Mouse (Mus musculus): ENCODE measurements around the gene Gm4846. TPM values are rescaled to one million over a fixed set of nuclear protein-coding genes. Genes with fewer than 3 reads are reported as not detected.
"Not testable (repeated sequence)": the region's sequence is repeated elsewhere in the genome, so short reads cannot be mapped to it uniquely, and the experiment has no call there.

The Gm4846 gene
- polyA plus RNA-seq (2015; fragmentation: Nextera tagmentation; extraction: Ambion mirVana) = not detected in 2 replicates

DNA sequence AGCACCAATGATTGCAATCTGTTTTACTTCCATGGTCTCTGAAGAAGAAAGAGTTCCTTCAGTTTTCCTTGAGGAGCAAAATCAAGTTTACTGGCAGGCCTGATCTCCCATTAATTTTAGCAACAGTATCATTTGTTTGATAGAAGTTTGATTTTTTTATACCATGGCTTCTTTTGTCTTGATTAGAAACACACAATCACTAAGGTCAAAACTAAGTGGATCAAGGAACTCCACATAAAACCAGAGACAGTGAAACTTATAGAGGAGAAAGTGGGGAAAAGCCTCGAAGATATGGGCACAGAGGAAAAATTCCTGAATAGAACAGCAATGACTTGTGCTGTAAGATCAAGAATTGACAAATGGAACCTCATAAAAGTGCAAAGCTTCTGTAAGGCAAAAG lies at the start of gene Gm4846:
TSS of gene Gm4846 (minus strand) at position 101 of the 400 bp plus-strand sequence.
- WGBS = 79% methylated on average over 1 of the region's 1 CpGs

DNA sequence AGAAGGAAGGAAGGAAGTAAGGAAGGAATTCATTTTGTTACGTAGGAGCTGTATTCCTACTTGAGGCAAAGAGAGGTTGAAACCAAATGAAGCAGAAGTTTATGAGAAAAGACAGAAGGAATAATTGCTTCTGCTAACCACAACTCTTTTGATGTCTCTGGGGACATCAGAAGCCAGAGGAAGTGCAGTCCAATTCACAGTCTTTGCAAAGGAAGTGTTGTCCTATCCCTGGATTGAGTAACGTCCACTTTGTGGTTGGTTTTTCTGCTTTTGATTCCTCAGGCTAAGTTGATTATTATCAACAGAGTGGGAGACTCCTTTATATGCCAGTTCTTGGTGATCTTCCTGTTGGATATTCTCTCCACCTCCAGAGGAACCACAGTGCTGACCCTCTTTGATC lies 34.1 kb upstream of the Gm4846 start:
- H3K27me3 ChIP-seq (ENCODE audit: control insufficient read depth, insufficient read depth, low read depth, low read length); H3K4me1 ChIP-seq (ENCODE audit: control insufficient read depth, insufficient read depth, low read length); H3K27ac ChIP-seq (ENCODE audit: low read length); H3K9ac ChIP-seq (ENCODE audit: low read depth, low read length); H3K4me3 ChIP-seq (ENCODE audit: low read depth, low read length); ATAC-seq; H3K9me3 ChIP-seq (replicated peaks; ENCODE audit: control insufficient read depth, low read length, poor library complexity, severe bottlenecking); H3K4me2 ChIP-seq (ENCODE audit: low read length); H3K36me3 ChIP-seq (ENCODE audit: control insufficient read depth, insufficient read depth, low read length): not testable (repeated sequence)
- WGBS = 89% methylated on average over 2 of the region's 2 CpGs

More for the DNA sequence above, at the start of gene Gm4846:
- H3K36me3 ChIP-seq (ENCODE audit: control insufficient read depth, insufficient read depth, low read length); H3K9ac ChIP-seq (ENCODE audit: low read depth, low read length); H3K9me3 ChIP-seq (replicated peaks; ENCODE audit: control insufficient read depth, low read length, poor library complexity, severe bottlenecking); H3K27ac ChIP-seq (ENCODE audit: low read length); H3K4me2 ChIP-seq (ENCODE audit: low read length); ATAC-seq; H3K27me3 ChIP-seq (ENCODE audit: control insufficient read depth, insufficient read depth, low read depth, low read length); H3K4me1 ChIP-seq (ENCODE audit: control insufficient read depth, insufficient read depth, low read length); H3K4me3 ChIP-seq (ENCODE audit: low read depth, low read length): not testable (repeated sequence)

DNA sequence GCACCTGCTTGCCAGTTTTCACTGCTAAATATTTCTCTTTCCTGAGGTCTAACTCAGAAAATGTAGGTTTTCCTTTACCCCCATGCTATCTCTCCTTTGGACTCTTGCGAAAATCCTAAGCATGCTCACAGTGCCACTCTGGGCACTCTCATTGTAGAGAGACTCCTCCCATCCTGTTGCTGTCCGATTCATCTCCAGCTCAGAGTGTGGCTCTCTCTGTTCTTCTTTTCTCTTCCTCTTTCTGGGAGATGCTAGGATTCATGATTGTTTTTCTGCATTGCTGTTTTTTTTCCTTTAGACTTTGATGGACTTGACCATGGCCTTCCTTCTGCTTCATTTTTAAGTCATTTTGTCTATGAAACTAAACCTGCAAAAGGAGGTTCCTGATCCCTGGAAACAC lies 27.3 kb upstream of the Gm4846 start:
- not testable (repeated sequence) for H3K4me2 ChIP-seq (ENCODE audit: low read length); ATAC-seq; H3K36me3 ChIP-seq (ENCODE audit: control insufficient read depth, insufficient read depth, low read length); H3K9me3 ChIP-seq (replicated peaks; ENCODE audit: control insufficient read depth, low read length, poor library complexity, severe bottlenecking); H3K4me1 ChIP-seq (ENCODE audit: control insufficient read depth, insufficient read depth, low read length); H3K27me3 ChIP-seq (ENCODE audit: control insufficient read depth, insufficient read depth, low read depth, low read length); H3K9ac ChIP-seq (ENCODE audit: low read depth, low read length); H3K27ac ChIP-seq (ENCODE audit: low read length); H3K4me3 ChIP-seq (ENCODE audit: low read depth, low read length)
- 88% methylated on average over 2 of the region's 2 CpGs for WGBS

DNA sequence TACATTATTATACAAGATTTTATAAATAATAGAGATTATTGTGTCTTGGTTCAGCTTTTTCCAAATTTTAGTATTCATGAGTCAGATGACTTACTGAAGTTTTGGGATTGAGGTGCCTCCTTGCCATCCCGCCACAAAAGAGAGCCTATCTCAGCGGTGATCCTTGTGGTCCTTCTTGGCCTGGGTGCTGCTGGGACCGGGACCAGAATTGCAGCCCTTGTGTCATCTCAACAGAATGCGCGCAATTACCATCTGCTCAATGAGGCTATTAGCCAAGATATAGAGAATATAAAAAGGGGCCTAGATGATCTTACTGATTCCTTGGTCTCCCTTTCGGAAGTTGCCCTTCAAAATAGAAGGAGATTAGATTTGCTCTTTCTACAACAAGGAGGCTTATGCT lies 22.2 kb upstream of the Gm4846 start:
- not testable (repeated sequence) for H3K36me3 ChIP-seq (ENCODE audit: control insufficient read depth, insufficient read depth, low read length); H3K4me2 ChIP-seq (ENCODE audit: low read length); ATAC-seq; H3K9ac ChIP-seq (ENCODE audit: low read depth, low read length); H3K27me3 ChIP-seq (ENCODE audit: control insufficient read depth, insufficient read depth, low read depth, low read length); H3K9me3 ChIP-seq (replicated peaks; ENCODE audit: control insufficient read depth, low read length, poor library complexity, severe bottlenecking); H3K4me3 ChIP-seq (ENCODE audit: low read depth, low read length); H3K4me1 ChIP-seq (ENCODE audit: control insufficient read depth, insufficient read depth, low read length); H3K27ac ChIP-seq (ENCODE audit: low read length)
- 96% methylated on average over 6 of the region's 6 CpGs for WGBS

DNA sequence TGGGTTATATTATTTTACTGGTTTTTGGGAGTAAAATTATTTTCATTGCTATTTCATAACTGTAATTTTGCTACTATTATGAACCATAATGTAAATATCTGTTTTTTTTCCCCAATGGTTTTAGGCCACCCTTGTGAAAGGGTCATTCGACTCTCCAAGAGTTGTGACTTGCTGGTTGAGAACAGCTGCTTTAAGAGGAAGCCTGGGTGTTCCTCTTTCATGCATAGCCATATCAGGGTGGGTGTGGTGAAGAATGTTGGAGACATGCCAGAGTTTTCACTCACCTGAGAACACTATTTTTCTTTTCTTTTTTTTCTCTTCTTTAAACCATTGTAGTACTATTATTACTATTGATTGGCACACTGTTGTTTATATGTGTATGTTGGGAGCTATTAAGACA lies 19.2 kb upstream of the Gm4846 start:
- no peak overlapping the region for H3K4me3 ChIP-seq (ENCODE audit: low read depth, low read length)
- H3K9me3 ChIP-seq (replicated peaks; ENCODE audit: control insufficient read depth, low read length, poor library complexity, severe bottlenecking) = no peaks in the 10 kb centered on the region
- no peak overlapping the region for H3K4me2 ChIP-seq (ENCODE audit: low read length)
- H3K27me3 ChIP-seq (ENCODE audit: control insufficient read depth, insufficient read depth, low read depth, low read length) = no peaks in the 10 kb centered on the region
- ATAC-seq = no peak
- no peak overlapping the region for H3K9ac ChIP-seq (ENCODE audit: low read depth, low read length)
- H3K27ac ChIP-seq (ENCODE audit: low read length) = no peak overlapping the region
- 91% methylated on average over 1 of the region's 1 CpGs for WGBS
- H3K36me3 ChIP-seq (ENCODE audit: control insufficient read depth, insufficient read depth, low read length) = no peaks in the 10 kb centered on the region
- no peaks in the 10 kb centered on the region for H3K4me1 ChIP-seq (ENCODE audit: control insufficient read depth, insufficient read depth, low read length)

DNA sequence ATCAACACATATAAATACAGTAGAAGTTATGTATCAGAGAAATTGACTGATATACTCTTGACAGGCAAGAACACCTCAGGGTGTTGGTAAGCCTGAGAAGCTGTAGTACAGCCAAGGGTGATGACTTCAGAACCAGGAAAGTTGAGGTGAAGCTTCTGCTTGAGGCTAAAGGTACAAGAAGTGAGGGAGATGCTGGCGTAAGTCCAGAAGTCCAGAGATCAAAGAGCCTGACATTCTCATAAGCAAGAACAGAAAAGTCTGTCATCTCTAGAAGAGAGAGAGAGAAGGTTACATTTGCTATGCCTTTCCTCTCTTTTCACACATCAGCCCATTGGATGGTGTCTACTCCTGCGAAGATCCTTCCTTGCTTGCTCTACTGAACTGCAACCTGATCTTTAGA lies 6.8 kb upstream of the Gm4846 start:
- not testable (repeated sequence) for H3K9ac ChIP-seq (ENCODE audit: low read depth, low read length); H3K9me3 ChIP-seq (replicated peaks; ENCODE audit: control insufficient read depth, low read length, poor library complexity, severe bottlenecking); H3K36me3 ChIP-seq (ENCODE audit: control insufficient read depth, insufficient read depth, low read length); H3K4me1 ChIP-seq (ENCODE audit: control insufficient read depth, insufficient read depth, low read length); H3K27me3 ChIP-seq (ENCODE audit: control insufficient read depth, insufficient read depth, low read depth, low read length); H3K4me2 ChIP-seq (ENCODE audit: low read length); ATAC-seq; H3K27ac ChIP-seq (ENCODE audit: low read length); H3K4me3 ChIP-seq (ENCODE audit: low read depth, low read length)
- 92% methylated on average over 2 of the region's 2 CpGs for WGBS

DNA sequence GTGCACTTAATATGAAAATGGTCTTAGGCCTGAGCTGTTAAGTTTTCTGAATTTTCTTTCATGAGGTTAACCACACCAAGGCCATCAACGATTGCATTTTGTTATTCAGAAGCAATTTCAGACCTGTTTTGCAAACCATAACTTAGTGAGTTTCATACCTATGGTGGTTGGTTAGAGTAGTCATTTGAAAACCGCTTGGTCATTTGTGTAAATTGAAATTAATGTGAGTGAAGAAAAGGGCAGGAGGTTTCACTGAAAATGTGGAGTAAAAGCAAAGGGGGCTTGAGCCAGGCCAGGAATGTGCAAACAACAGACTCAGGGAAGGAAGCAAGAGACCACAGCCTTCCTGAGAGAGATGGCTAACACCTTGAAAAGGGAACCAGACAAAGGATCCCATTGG lies 17.9 kb downstream of the Gm4846 start:
- H3K4me2 ChIP-seq (ENCODE audit: low read length) = no peak overlapping the region
- no peak for ATAC-seq
- H3K27ac ChIP-seq (ENCODE audit: low read length) = no peak overlapping the region
- no peaks in the 10 kb centered on the region for H3K4me1 ChIP-seq (ENCODE audit: control insufficient read depth, insufficient read depth, low read length)
- H3K4me3 ChIP-seq (ENCODE audit: low read depth, low read length) = no peak overlapping the region
- 85% methylated on average over 2 of the region's 2 CpGs for WGBS
- no peak overlapping the region for H3K9ac ChIP-seq (ENCODE audit: low read depth, low read length)
- H3K36me3 ChIP-seq (ENCODE audit: control insufficient read depth, insufficient read depth, low read length) = no peaks in the 10 kb centered on the region
- no peaks in the 10 kb centered on the region for H3K9me3 ChIP-seq (replicated peaks; ENCODE audit: control insufficient read depth, low read length, poor library complexity, severe bottlenecking)
- H3K27me3 ChIP-seq (ENCODE audit: control insufficient read depth, insufficient read depth, low read depth, low read length) = no peaks in the 10 kb centered on the region

DNA sequence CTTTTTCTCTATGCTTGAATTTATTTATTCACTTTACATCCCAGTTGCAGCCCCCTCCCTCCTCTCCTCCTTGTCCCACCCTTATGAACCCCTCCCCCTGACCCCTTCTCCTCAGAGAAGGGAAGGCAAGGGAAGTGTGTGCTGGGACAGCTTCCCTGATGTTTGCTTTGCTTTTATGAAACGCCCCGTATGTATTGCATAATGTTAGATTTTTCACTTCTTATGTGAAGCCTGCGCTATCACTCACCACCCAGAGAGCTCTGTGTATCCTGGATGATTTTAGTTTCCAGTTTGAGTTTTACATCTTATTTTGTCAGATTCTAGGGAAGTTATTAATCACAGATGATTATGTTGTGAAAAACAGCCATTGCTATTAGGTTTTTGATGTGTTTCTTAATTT lies 30.2 kb downstream of the Gm4846 start:
- ATAC-seq = no peak
- 90% methylated on average over 3 of the region's 3 CpGs for WGBS
- H3K27ac ChIP-seq (ENCODE audit: low read length) = no peak overlapping the region
- H3K4me2 ChIP-seq (ENCODE audit: low read length) = no peak overlapping the region
- H3K4me1 ChIP-seq (ENCODE audit: control insufficient read depth, insufficient read depth, low read length) = no peaks in the 10 kb centered on the region
- no peaks in the 10 kb centered on the region for H3K36me3 ChIP-seq (ENCODE audit: control insufficient read depth, insufficient read depth, low read length)
- no peaks in the 10 kb centered on the region for H3K27me3 ChIP-seq (ENCODE audit: control insufficient read depth, insufficient read depth, low read depth, low read length)
- H3K9ac ChIP-seq (ENCODE audit: low read depth, low read length) = no peak overlapping the region
- H3K4me3 ChIP-seq (ENCODE audit: low read depth, low read length) = no peak overlapping the region
- H3K9me3 ChIP-seq (replicated peaks; ENCODE audit: control insufficient read depth, low read length, poor library complexity, severe bottlenecking) = no peaks in the 10 kb centered on the region

DNA sequence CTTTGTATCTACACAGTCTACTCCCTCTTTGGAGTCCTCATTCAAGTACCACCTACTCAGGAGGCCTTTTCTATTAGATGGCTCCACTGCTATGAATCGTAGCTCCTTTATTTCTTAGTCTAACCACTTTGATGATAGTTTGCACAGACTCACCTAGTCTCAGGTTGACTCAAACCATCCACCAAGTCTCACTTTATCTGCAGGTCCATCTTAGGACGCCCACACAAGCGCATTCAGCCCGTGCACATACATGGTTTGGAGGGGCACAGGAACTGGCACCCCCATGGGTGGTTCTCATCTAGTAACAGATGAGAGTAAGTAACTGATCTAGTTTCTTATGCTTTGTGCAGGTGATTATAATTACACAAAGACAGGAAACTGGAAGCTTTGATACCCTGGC lies 34.8 kb downstream of the Gm4846 start:
- 94% methylated on average over 4 of the region's 4 CpGs for WGBS
- Histone ChIP-seq H3K4me3 (ENCODE audit: low read depth, low read length) (no peak overlapping the region), H3K27ac (ENCODE audit: low read length) (no peak overlapping the region), H3K4me2 (ENCODE audit: low read length) (no peak overlapping the region), H3K27me3 (ENCODE audit: control insufficient read depth, insufficient read depth, low read depth, low read length) (no peaks in the 10 kb centered on the region), H3K36me3 (ENCODE audit: control insufficient read depth, insufficient read depth, low read length) (no peaks in the 10 kb centered on the region), H3K9ac (ENCODE audit: low read depth, low read length) (no peak overlapping the region), H3K4me1 (ENCODE audit: control insufficient read depth, insufficient read depth, low read length) (no peaks in the 10 kb centered on the region), H3K9me3 (replicated peaks; ENCODE audit: control insufficient read depth, low read length, poor library complexity, severe bottlenecking) (no peaks in the 10 kb centered on the region)
- no peak for ATAC-seq

DNA sequence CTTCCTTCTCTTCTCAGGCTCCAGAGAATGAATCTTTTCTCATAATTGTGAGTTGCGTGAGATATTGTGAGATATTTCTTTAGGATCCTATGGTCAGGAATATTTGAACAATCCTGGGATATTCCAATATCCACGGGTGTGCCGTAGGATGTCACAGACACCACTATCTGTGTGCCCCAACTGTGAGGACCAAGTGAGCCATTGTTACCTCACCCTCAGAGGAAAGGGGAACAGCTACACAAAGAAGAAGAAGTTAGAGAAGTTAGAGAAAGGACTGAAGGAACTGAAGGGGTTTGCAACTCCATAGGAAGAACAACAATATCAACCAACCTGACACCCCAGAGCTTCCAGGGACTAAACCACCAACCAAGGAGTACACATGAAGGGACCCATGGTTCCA lies 55.4 kb downstream of the Gm4846 start:
- Histone ChIP-seq H3K4me2 (ENCODE audit: low read length) (no peak overlapping the region), H3K9me3 (replicated peaks; ENCODE audit: control insufficient read depth, low read length, poor library complexity, severe bottlenecking) (no peaks in the 10 kb centered on the region), H3K36me3 (ENCODE audit: control insufficient read depth, insufficient read depth, low read length) (no peaks in the 10 kb centered on the region), H3K9ac (ENCODE audit: low read depth, low read length) (no peak overlapping the region), H3K4me1 (ENCODE audit: control insufficient read depth, insufficient read depth, low read length) (no peaks in the 10 kb centered on the region; the same call in 1 of the 2 replicates), H3K27me3 (ENCODE audit: control insufficient read depth, insufficient read depth, low read depth, low read length) (no peaks in the 10 kb centered on the region), H3K4me3 (ENCODE audit: low read depth, low read length) (no peak overlapping the region), H3K27ac (ENCODE audit: low read length) (no peak overlapping the region)
- WGBS = 93% methylated on average over 3 of the region's 3 CpGs
- ATAC-seq = no peak
